Comparison of ENCODE assay signal across 7 mouse cellular contexts in the genomic region with DNA sequence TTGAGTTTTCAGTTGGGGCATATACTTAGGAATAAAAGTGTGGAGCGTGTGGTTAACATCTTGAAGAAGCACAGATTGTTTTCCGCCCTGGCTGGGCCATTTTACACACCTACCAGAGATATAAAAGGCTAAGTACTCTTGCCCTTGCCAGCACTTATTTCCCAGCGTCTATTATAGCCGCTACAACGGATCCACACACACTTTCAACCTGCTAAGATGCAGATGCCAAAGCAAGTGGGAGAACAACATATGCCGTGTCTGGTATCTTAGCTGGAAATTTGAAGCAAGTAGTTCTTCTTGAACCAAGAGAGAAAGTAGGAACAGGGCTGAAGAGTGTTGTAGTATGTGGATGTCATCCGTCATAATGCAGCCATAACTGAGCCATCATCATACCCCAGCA.
"Had no signal": no experiment of that assay in that cellular context is flagged by ENCODE, and none has a peak within 500 bp of the region (broad histone marks: within the 10 kb centered on the region; RNA-seq: fewer than 3 reads in every experiment).

No protein-coding gene starts in this region.

- DNase-seq: kidney, adult 2 months; kidney, postnatal 14 days; lung, embryonic 14.5 days; lung, postnatal 10 days; lung, postnatal 4 days; midbrain, embryonic 14.5 days; thymus, postnatal 4 days had no signal
